Mouse (Mus musculus): ENCODE measurements around the gene Nrcam.
"Not testable (repeated sequence)": the region's sequence is repeated elsewhere in the genome, so short reads cannot be mapped to it uniquely, and the experiment has no call there.

The Nrcam gene

GRCm38 (mm10) chr12:44328381-44329315, at the start of gene Nrcam:
Gene Nrcam, plus strand, starts transcription at chr12:44328885.
- in situ Hi-C loops (cut with MboI; ENCODE audit: low sequenced_read_pairs), result no loop called here

GRCm38 (mm10) chr12:44280147-44280546, 48.5 kb upstream of the Nrcam start:
- in situ Hi-C loops (cut with MboI; ENCODE audit: low sequenced_read_pairs), result not testable (repeated sequence)

- in situ Hi-C loops (cut with MboI; ENCODE audit: low sequenced_read_pairs), result no loop called here
Observed at GRCm38 (mm10) chr12:44281534-44281933, 47.2 kb upstream of the Nrcam start.

GRCm38 (mm10) chr12:44283378-44283777, 45.3 kb upstream of the Nrcam start:
- in situ Hi-C loops (cut with MboI; ENCODE audit: low sequenced_read_pairs), result no loop called here

- in situ Hi-C loops (cut with MboI; ENCODE audit: low sequenced_read_pairs), result no loop called here
Observed at GRCm38 (mm10) chr12:44286992-44287391, 41.7 kb upstream of the Nrcam start.

GRCm38 (mm10) chr12:44292281-44292680, 36.4 kb upstream of the Nrcam start:
- in situ Hi-C loops (cut with MboI; ENCODE audit: low sequenced_read_pairs), result no loop called here

- in situ Hi-C loops (cut with MboI; ENCODE audit: low sequenced_read_pairs), result no loop called here
Observed at GRCm38 (mm10) chr12:44300793-44301192, 27.9 kb upstream of the Nrcam start.

- in situ Hi-C loops (cut with MboI; ENCODE audit: low sequenced_read_pairs), result no loop called here
Observed at GRCm38 (mm10) chr12:44304012-44304411, 24.7 kb upstream of the Nrcam start.

- in situ Hi-C loops (cut with MboI; ENCODE audit: low sequenced_read_pairs), result no loop called here
Observed at GRCm38 (mm10) chr12:44304869-44305268, 23.8 kb upstream of the Nrcam start.

- in situ Hi-C loops (cut with MboI; ENCODE audit: low sequenced_read_pairs), result no loop called here
Observed at GRCm38 (mm10) chr12:44308221-44308620, 20.5 kb upstream of the Nrcam start.

GRCm38 (mm10) chr12:44315212-44315611, 13.5 kb upstream of the Nrcam start:
- in situ Hi-C loops (cut with MboI; ENCODE audit: low sequenced_read_pairs), result no loop called here

- in situ Hi-C loops (cut with MboI; ENCODE audit: low sequenced_read_pairs), result no loop called here
Observed at GRCm38 (mm10) chr12:44325091-44325490, 3.6 kb upstream of the Nrcam start.

- in situ Hi-C loops (cut with MboI; ENCODE audit: low sequenced_read_pairs), result no loop called here
Observed at GRCm38 (mm10) chr12:44327452-44327851, 1.2 kb upstream of the Nrcam start.

- in situ Hi-C loops (cut with MboI; ENCODE audit: low sequenced_read_pairs), result no loop called here
Observed at GRCm38 (mm10) chr12:44329316-44330215, 881 bp downstream of the Nrcam start.

GRCm38 (mm10) chr12:44330216-44330719, 1.6 kb downstream of the Nrcam start:
- in situ Hi-C loops (cut with MboI; ENCODE audit: low sequenced_read_pairs), result no loop called here

GRCm38 (mm10) chr12:44337136-44337640, 8.5 kb downstream of the Nrcam start:
- in situ Hi-C loops (cut with MboI; ENCODE audit: low sequenced_read_pairs), result no loop called here

GRCm38 (mm10) chr12:44338195-44338622, 9.5 kb downstream of the Nrcam start:
- in situ Hi-C loops (cut with MboI; ENCODE audit: low sequenced_read_pairs), result no loop called here

GRCm38 (mm10) chr12:44344075-44344474, 15.4 kb downstream of the Nrcam start:
- in situ Hi-C loops (cut with MboI; ENCODE audit: low sequenced_read_pairs), result no loop called here

GRCm38 (mm10) chr12:44345251-44345650, 16.6 kb downstream of the Nrcam start:
- in situ Hi-C loops (cut with MboI; ENCODE audit: low sequenced_read_pairs), result no loop called here

GRCm38 (mm10) chr12:44346143-44346542, 17.5 kb downstream of the Nrcam start:
- in situ Hi-C loops (cut with MboI; ENCODE audit: low sequenced_read_pairs), result no loop called here

GRCm38 (mm10) chr12:44355116-44355515, 26.4 kb downstream of the Nrcam start:
- in situ Hi-C loops (cut with MboI; ENCODE audit: low sequenced_read_pairs), result no loop called here
